ENCODE assay signal across 27 mouse cellular contexts in the genomic region with DNA sequence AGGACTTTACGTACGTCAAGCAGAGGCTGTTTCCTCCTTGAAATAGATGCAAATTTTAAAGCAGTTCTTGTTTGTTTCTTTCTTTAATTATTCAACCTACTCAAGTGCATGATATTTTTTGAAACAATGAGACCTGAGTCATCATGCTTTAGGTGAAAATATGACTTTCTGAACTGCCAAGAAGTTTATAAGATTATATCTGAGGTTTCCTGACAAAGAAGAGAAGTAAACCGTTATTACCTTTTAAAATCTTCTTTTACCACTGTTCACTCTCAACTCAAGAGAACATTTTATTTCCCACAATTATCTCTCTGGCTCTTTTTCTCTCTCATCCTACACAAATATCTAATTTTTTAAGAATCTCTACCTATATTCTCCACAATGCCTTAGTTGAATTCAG.
"Had no signal": no experiment of that assay in that cellular context is flagged by ENCODE, and none has a peak within 500 bp of the region (broad histone marks: within the 10 kb centered on the region; RNA-seq: fewer than 3 reads in every experiment).

No protein-coding gene starts in this region.

- H3K9ac ChIP-seq: embryonic facial prominence, embryonic 12.5 days; embryonic facial prominence, embryonic 13.5 days; embryonic facial prominence, embryonic 15.5 days; forebrain, embryonic 12.5 days; forebrain, embryonic 13.5 days; forebrain, embryonic 15.5 days; forebrain, postnatal 0 days had no signal

- H3K36me3 ChIP-seq: embryonic facial prominence, embryonic 10.5 days; embryonic facial prominence, embryonic 12.5 days; embryonic facial prominence, embryonic 13.5 days; embryonic facial prominence, embryonic 15.5 days; forebrain, embryonic 10.5 days; forebrain, embryonic 12.5 days; forebrain, embryonic 15.5 days; heart, embryonic 10.5 days had no signal

- H3K4me1 ChIP-seq: embryonic facial prominence, embryonic 10.5 days; embryonic facial prominence, embryonic 12.5 days; embryonic facial prominence, embryonic 13.5 days; embryonic facial prominence, embryonic 15.5 days; forebrain, embryonic 10.5 days; forebrain, embryonic 12.5 days; forebrain, embryonic 13.5 days; forebrain, embryonic 15.5 days; heart, embryonic 10.5 days had no signal

- H3K4me3 ChIP-seq: embryonic facial prominence, embryonic 10.5 days; embryonic facial prominence, embryonic 12.5 days; embryonic facial prominence, embryonic 13.5 days; embryonic facial prominence, embryonic 15.5 days; erythroblast, embryonic 14.5 days; forebrain, embryonic 10.5 days; forebrain, embryonic 12.5 days; forebrain, embryonic 13.5 days; forebrain, embryonic 15.5 days; gastrocnemius, adult 2 months; heart, adult 2 months; heart, embryonic 10.5 days had no signal

- H3K27me3 ChIP-seq: embryonic facial prominence, embryonic 12.5 days; embryonic facial prominence, embryonic 13.5 days; embryonic facial prominence, embryonic 15.5 days; forebrain, embryonic 12.5 days; forebrain, embryonic 13.5 days; forebrain, embryonic 15.5 days had no signal

- H3K27ac ChIP-seq: embryonic facial prominence, embryonic 10.5 days; embryonic facial prominence, embryonic 12.5 days; embryonic facial prominence, embryonic 13.5 days; embryonic facial prominence, embryonic 15.5 days; forebrain, embryonic 10.5 days; forebrain, embryonic 12.5 days; forebrain, embryonic 13.5 days; forebrain, embryonic 15.5 days; gastrocnemius, adult 2 months; heart, adult 2 months; heart, embryonic 10.5 days had no signal

- ATAC-seq: forebrain, embryonic 13.5 days; forebrain, embryonic 15.5 days; forebrain, embryonic 16.5 days; forebrain, postnatal 0 days had no signal

- H3K9me3 ChIP-seq: embryonic facial prominence, embryonic 10.5 days; embryonic facial prominence, embryonic 12.5 days; embryonic facial prominence, embryonic 13.5 days; embryonic facial prominence, embryonic 15.5 days; forebrain, embryonic 10.5 days; forebrain, embryonic 12.5 days; forebrain, embryonic 13.5 days; forebrain, embryonic 15.5 days; heart, embryonic 10.5 days had no signal

- DNase-seq: cerebellum, adult 9-10 months; cerebellum, adult 9-11 months; cerebellum, postnatal 10 days; cerebellum, postnatal 14 days; cerebellum, postnatal 25 days; cerebellum, postnatal 36 days; embryo, embryonic 11 days; forebrain, postnatal 0 days; gastrocnemius, adult 2 months; gastrocnemius, postnatal 10 days; gastrocnemius, postnatal 14 days; gastrocnemius, postnatal 25 days; gastrocnemius, postnatal 36 days; heart, adult 11 months; heart, adult 18-20 months; heart, adult 2 months had no signal

- H3K4me2 ChIP-seq: embryonic facial prominence, embryonic 12.5 days; embryonic facial prominence, embryonic 13.5 days; embryonic facial prominence, embryonic 15.5 days; forebrain, embryonic 12.5 days; forebrain, embryonic 13.5 days; forebrain, embryonic 15.5 days had no signal
